26 mouse cellular contexts compared by ENCODE assay signal in the genomic region with DNA sequence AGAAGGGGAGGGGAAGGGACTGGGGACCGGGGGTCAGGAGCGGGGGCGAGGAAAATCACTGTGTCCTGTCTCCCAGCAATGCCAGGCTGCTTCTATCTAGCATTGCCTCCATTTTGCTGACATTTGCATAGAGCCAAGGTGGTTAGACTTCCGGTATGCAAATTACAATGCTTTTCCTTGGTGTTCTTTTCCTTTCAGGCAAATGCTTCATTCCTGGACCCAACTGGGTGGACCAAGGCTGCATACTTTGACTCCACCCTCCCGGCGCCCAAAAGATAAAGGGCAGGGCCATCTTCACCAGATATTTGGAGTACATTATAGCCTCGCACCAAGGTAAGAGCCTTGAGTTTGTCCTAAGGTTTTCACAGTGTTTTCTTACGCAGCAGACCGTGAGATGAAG. TPM values are rescaled to one million over a fixed set of nuclear protein-coding genes. Genes with fewer than 3 reads are reported as not detected.
"Had no signal": no experiment of that assay in that cellular context is flagged by ENCODE, and none has a peak within 500 bp of the region (broad histone marks: within the 10 kb centered on the region; RNA-seq: fewer than 3 reads in every experiment).

No protein-coding gene starts in this region.

- H3K9ac ChIP-seq: heart, embryonic 12.5 days; hindbrain, embryonic 12.5 days; hindbrain, embryonic 14.5 days; intestine, embryonic 15.5 days; kidney, embryonic 15.5 days; limb, embryonic 13.5 days; limb, embryonic 15.5 days; liver, embryonic 12.5 days had no signal

- H3K27ac ChIP-seq: hindbrain, embryonic 10.5 days; hindbrain, embryonic 12.5 days; hindbrain, embryonic 14.5 days; intestine, embryonic 15.5 days; kidney, embryonic 15.5 days; kidney, postnatal 0 days; limb, embryonic 13.5 days; limb, embryonic 15.5 days; liver, embryonic 12.5 days had no signal

- ATAC-seq: hindbrain, embryonic 16.5 days; inflammation-experienced regulatory T-cells, adult 6 months; intestine, embryonic 15.5 days; intestine, postnatal 0 days; liver, embryonic 12.5 days had no signal

- H3K4me1 ChIP-seq: heart, embryonic 12.5 days; hindbrain, embryonic 10.5 days; hindbrain, embryonic 12.5 days; intestine, embryonic 15.5 days; kidney, embryonic 15.5 days; limb, embryonic 13.5 days; limb, embryonic 15.5 days had no signal

- DNase-seq: gastrocnemius, postnatal 14 days; heart, adult 18-20 months; heart, postnatal 10 days; heart, postnatal 4 days; kidney, adult 18-20 months; kidney, adult 8-10 months; kidney, postnatal 14 days; kidney, postnatal 36 days; layer of hippocampus, adult 9-11 months; layer of hippocampus, postnatal 36 days; left cerebral cortex, postnatal 4 days had no signal

- H3K9me3 ChIP-seq: hindbrain, embryonic 10.5 days; hindbrain, embryonic 12.5 days; intestine, embryonic 15.5 days; kidney, embryonic 15.5 days; limb, embryonic 13.5 days; limb, embryonic 15.5 days; liver, embryonic 12.5 days had no signal

- H3K27me3 ChIP-seq: heart, embryonic 12.5 days; hindbrain, embryonic 12.5 days; intestine, embryonic 15.5 days; kidney, embryonic 15.5 days; limb, embryonic 13.5 days; limb, embryonic 15.5 days; liver, embryonic 12.5 days had no signal

- H3K4me3 ChIP-seq: heart, embryonic 12.5 days; hindbrain, embryonic 10.5 days; hindbrain, embryonic 12.5 days; intestine, embryonic 15.5 days; kidney, embryonic 15.5 days; limb, embryonic 13.5 days; limb, embryonic 15.5 days; liver, embryonic 12.5 days had no signal

- H3K36me3 ChIP-seq: heart, embryonic 12.5 days; hindbrain, embryonic 10.5 days; hindbrain, embryonic 12.5 days; intestine, embryonic 15.5 days; limb, embryonic 15.5 days; liver, embryonic 12.5 days had no signal

- H3K4me2 ChIP-seq: heart, embryonic 12.5 days; hindbrain, embryonic 12.5 days; hindbrain, embryonic 14.5 days; intestine, embryonic 15.5 days; kidney, embryonic 15.5 days; limb, embryonic 13.5 days; limb, embryonic 15.5 days; liver, embryonic 12.5 days had no signal

RNA-seq across cellular contexts. Expression of gene Cdk1, which starts 56.8 kb away (rescaled TPM):
- total RNA-seq: gastrocnemius, adult 8-10 months; left cerebral cortex, adult 18-20 months had no signal
